Mouse (Mus musculus) liver, adult 10 weeks (tissue): ENCODE measurements around the gene 9130230L23Rik. TPM values are rescaled to one million over a fixed set of nuclear protein-coding genes. Genes with fewer than 3 reads are reported as not detected.

Experiments
- polyA plus RNA-seq: library from polyadenylated mRNA; stranded (reverse); fragments of 350-450 nt; fragmentation: Illumina TruSeq; extraction: RNeasy Lipid Tissue Mini Kit (QIAGEN cat#74804); gene quantifications from one replicate; pipeline ENCODE4 v1.2.3, GENCODE M21; 2014; ENCODE audit warnings: low read depth, low replicate concordance

9130230L23Rik gene
- polyA plus RNA-seq = 0.16 TPM

DNA sequence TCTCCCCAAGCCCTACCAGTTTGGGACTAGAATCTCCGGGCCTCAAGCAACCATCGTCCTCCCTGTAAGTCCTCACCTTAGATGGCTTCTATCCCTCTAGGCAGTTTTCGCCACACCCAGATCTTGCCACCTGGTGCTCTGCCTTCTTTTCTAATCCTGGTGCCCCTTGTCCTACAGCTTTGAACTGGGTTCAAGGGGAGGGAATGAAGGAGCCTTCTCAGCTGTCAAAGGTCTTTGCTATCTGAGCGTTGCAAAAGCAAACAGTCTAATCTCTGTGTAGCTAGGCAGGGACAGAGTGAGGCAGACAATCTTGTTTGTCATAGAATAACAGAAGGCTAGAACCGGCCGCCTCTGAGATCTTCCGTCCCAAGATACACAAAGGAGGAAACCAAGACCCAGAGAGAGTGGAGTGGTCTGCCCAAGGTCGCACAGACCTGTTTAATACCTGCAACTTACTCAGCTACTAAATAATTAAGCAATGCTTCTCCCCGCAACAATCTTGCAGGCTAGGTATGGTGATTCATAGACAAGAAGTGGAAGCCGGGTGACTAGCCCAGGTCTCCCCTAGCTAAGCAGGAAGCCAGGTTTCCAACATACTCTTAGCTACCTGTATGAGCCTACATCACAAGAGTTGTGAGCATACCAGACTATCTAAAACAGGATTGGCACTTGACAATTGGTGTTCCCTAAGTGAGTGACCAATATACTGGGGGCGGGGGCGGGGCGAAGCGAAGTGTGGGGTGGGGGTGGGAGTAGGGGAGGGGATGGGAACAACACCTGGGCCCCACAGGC lies at the start of gene 9130230L23Rik:
Gene 9130230L23Rik (minus strand): TSS at position 152 of the 792 bp plus-strand sequence.

DNA sequence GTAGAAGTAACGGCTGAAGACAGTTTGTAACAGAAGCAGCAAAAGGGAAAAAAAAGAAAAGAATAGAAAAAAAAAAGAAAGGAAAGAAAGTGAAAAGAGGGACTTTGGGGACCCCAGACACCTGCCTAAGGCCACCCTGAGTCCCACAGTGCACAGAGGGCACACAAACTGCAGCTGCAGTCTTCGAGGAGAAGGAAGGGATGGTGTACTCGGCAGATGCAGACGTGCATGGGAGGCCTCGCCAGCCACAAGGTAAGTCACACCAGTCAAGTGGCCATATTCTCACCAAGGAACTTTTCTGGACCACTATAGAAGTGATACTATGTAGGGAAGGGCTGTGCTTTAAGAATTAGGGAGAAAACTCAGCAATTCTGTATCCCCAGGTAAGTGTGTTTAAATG lies 69.3 kb downstream of the 9130230L23Rik start, which contains the start of gene Chrna9:
Gene Chrna9 (plus strand): TSS at position 139 of the 400 bp plus-strand sequence.

Other genes with a start within 250 kb of the 9130230L23Rik start
- gene N4bp2, start 240.8 kb downstream of the 9130230L23Rik start, polyA plus RNA-seq = 17.4 TPM
- 0.21 TPM for gene Rhoh, start 143.1 kb downstream of the 9130230L23Rik start, polyA plus RNA-seq
- not detected for gene Chrna9, start 69.4 kb downstream of the 9130230L23Rik start, polyA plus RNA-seq
- gene Rbm47, start 168.8 kb upstream of the 9130230L23Rik start, polyA plus RNA-seq = 27.3 TPM